ENCODE assay signal across 16 mouse cellular contexts in the genomic region with DNA sequence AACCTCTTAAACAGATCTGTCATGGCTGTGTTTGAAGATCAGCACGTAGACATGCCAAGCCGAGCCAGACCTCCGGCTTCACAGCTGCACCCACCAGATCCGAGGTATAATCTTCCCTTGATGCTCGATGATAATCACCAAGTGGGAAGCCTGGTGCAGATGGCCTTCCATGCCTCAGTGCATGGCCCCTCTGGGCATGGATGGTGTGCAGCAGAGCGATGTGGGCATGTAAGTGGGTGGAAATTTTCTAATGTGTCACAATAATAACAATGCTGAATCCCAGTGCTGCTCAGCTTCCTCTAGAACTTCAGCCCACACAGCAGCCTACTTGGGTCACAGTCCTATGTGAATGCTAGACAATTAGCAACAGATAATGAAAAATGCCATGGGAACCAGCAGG.
DNase-seq lines count a peak whose midpoint lies in the region; ATAC-seq and TF ChIP-seq lines count a peak whose summit lies in the region.
"Had no signal": no experiment of that assay in that cellular context is flagged by ENCODE, and none has a peak within 500 bp of the region (broad histone marks: within the 10 kb centered on the region; RNA-seq: fewer than 3 reads in every experiment).

No protein-coding gene starts in this region.

- WGBS in hindbrain, embryonic 16.5 days = 67% methylated on average over 6 of the region's 6 CpGs
- WGBS in hindbrain, embryonic 12.5 days = 71% methylated on average over 6 of the region's 6 CpGs

- no peak overlapping the region for H3K4me3 ChIP-seq in hindbrain, embryonic 16.5 days (ENCODE audit: low read length)
- no peak overlapping the region for H3K4me3 ChIP-seq in hindbrain, embryonic 12.5 days
- H3K4me3 ChIP-seq in layer of hippocampus, adult 2 months = no peak overlapping the region
- H3K4me3 ChIP-seq: forebrain, embryonic 13.5 days; midbrain, embryonic 15.5 days had no signal

- H3K27ac ChIP-seq in hindbrain, embryonic 16.5 days (ENCODE audit: low read depth, low read length) = no peak overlapping the region
- H3K27ac ChIP-seq in hindbrain, embryonic 12.5 days = no peak overlapping the region
- peak overlapping the region; percentile 81 for H3K27ac ChIP-seq in layer of hippocampus, adult 2 months
- H3K27ac ChIP-seq: forebrain, embryonic 13.5 days; midbrain, embryonic 15.5 days; stomach, postnatal 0 days had no signal

- no peak for TF ChIP-seq CTCF in layer of hippocampus, adult 2 months (conservative IDR thresholded peaks at IDR 0.05)

- DNase-seq in adrenal gland, postnatal 14 days = peak; percentile 8
- DNase-seq in adrenal gland, adult (ENCODE audit: inconsistent age in 2 of 2, low spot score in 1 of 2) = no peak
- no peak for DNase-seq in layer of hippocampus, adult 2 months (ENCODE audit: low spot score in 2 of 2)
- DNase-seq in layer of hippocampus, postnatal 14 days (ENCODE audit: low spot score in 2 of 2) = no peak
- peak; percentile 13 for DNase-seq in Muller cell, postnatal 12 days (ENCODE audit: inconsistent ontology term)
- DNase-seq in heart, adult 18-20 months = no peak
- DNase-seq: cerebellum, adult 11 months; cerebellum, postnatal 25 days; kidney, adult 8-10 months; lung, postnatal 10 days had no signal

- peak; percentile 79 for ATAC-seq in hindbrain, embryonic 16.5 days
- no peak for ATAC-seq in hindbrain, embryonic 12.5 days (ENCODE audit: low FRiP score)
- ATAC-seq: forebrain, embryonic 13.5 days; midbrain, embryonic 15.5 days had no signal

- no peak overlapping the region for H3K9ac ChIP-seq in hindbrain, embryonic 16.5 days (ENCODE audit: low read depth, low read length)
- no peak overlapping the region for H3K9ac ChIP-seq in hindbrain, embryonic 12.5 days
- H3K9ac ChIP-seq: forebrain, embryonic 13.5 days; midbrain, embryonic 15.5 days had no signal

- peaks cover 2% of the 10 kb centered on the region; the same call in 1 of the 2 replicates for H3K9me3 ChIP-seq in hindbrain, embryonic 16.5 days (ENCODE audit: control insufficient read depth, low read length)
- peaks cover 7% of the 10 kb centered on the region; the same call in 1 of the 2 replicates for H3K9me3 ChIP-seq in hindbrain, embryonic 12.5 days (replicated peaks)

- H3K4me1 ChIP-seq in hindbrain, embryonic 16.5 days (ENCODE audit: control insufficient read depth, insufficient read depth, low read depth, low read length) = no peaks in the 10 kb centered on the region; the same call in 1 of the 2 replicates
- H3K4me1 ChIP-seq in hindbrain, embryonic 12.5 days = no peaks in the 10 kb centered on the region
- H3K4me1 ChIP-seq: forebrain, embryonic 13.5 days; midbrain, embryonic 15.5 days had no signal

- H3K27me3 ChIP-seq in hindbrain, embryonic 16.5 days (replicated peaks; ENCODE audit: control insufficient read depth, insufficient read depth, low read length) = no peaks in the 10 kb centered on the region
- no peaks in the 10 kb centered on the region for H3K27me3 ChIP-seq in hindbrain, embryonic 12.5 days
- H3K27me3 ChIP-seq: CH12.LX; forebrain, embryonic 13.5 days; midbrain, embryonic 15.5 days had no signal

- no peaks in the 10 kb centered on the region for H3K36me3 ChIP-seq in hindbrain, embryonic 16.5 days (ENCODE audit: control insufficient read depth, insufficient read depth, low read length)
- H3K36me3 ChIP-seq in hindbrain, embryonic 12.5 days = no peaks in the 10 kb centered on the region
- H3K36me3 ChIP-seq: midbrain, embryonic 15.5 days had no signal

- no peak overlapping the region for H3K4me2 ChIP-seq in hindbrain, embryonic 16.5 days (ENCODE audit: low read length)
- no peak overlapping the region for H3K4me2 ChIP-seq in hindbrain, embryonic 12.5 days (replicated peaks)
- H3K4me2 ChIP-seq: forebrain, embryonic 13.5 days; midbrain, embryonic 15.5 days had no signal

Comparison
In these comparisons a context has a peak if more than half of its experiments do, and no peak if none do; other contexts are left out.
1. DNase-seq: peak in adrenal gland, postnatal 14 days (single experiment) and Muller cell, postnatal 12 days (single experiment); none in adrenal gland, adult (0 of 2), layer of hippocampus, adult 2 months (0 of 2), layer of hippocampus, postnatal 14 days (0 of 2) and heart, adult 18-20 months (0 of 2).